Mouse (Mus musculus) intestine, embryonic 16.5 days (tissue): ENCODE data around the gene Senp1. TPM values are rescaled to one million over a fixed set of nuclear protein-coding genes. Genes with fewer than 3 reads are reported as not detected.

ENCODE experiments used
- ATAC-seq: fragments of 200-750 bp; cut with Nextera tagmentation; 2 replicates; pipeline ENCODE4 v1.8.0; 2017; ENCODE audit warnings: moderate TSS enrichment, moderate library complexity
- H3K27ac ChIP-seq: fragments of 300-500 bp; sonication (generic); 2 replicates; pipeline ENCODE4 v1.5.1; 2014; ENCODE audit warnings: mild to moderate bottlenecking, low read length
- H3K27me3 ChIP-seq: fragments of 300-500 bp; sonication (generic); replicated peaks from 2 replicates; pipeline ENCODE4 v1.6.1; 2014; ENCODE audit warnings: low read length, control low read depth, mixed read lengths; ENCODE audit not compliant: control insufficient read depth, insufficient read depth
- H3K36me3 ChIP-seq: fragments of 300-500 bp; sonication (generic); 2 replicates; pipeline ENCODE4 v1.6.1; 2014; ENCODE audit warnings: low read length, control low read depth; ENCODE audit not compliant: control insufficient read depth, insufficient read depth
- H3K4me1 ChIP-seq: fragments of 300-500 bp; sonication (generic); 2 replicates; pipeline ENCODE4 v1.6.1; 2014; ENCODE audit warnings: low read length, control low read depth, mixed read lengths; ENCODE audit not compliant: control insufficient read depth, insufficient read depth
- H3K4me2 ChIP-seq: fragments of 300-500 bp; sonication (generic); 2 replicates; pipeline ENCODE4 v1.6.1; 2014; ENCODE audit warnings: low read depth, low read length, control low read depth
- H3K4me3 ChIP-seq: fragments of 300-500 bp; sonication (generic); 2 replicates; pipeline ENCODE4 v1.5.1; 2014; ENCODE audit warnings: mild to moderate bottlenecking, low read length
- H3K9ac ChIP-seq: fragments of 300-500 bp; sonication (generic); 2 replicates; pipeline ENCODE4 v1.6.1; 2014; ENCODE audit warnings: low read depth, low read length
- H3K9me3 ChIP-seq: fragments of 300-500 bp; sonication (generic); 2 replicates; pipeline ENCODE4 v1.6.1; 2016; ENCODE audit warnings: low read length, control low read depth; ENCODE audit not compliant: control insufficient read depth
- WGBS: fragments of 180-500 bp; shearing (Covaris S2); extraction: QIAGEN DNeasy Blood & Tissue Kit; methylation state at CpG from one replicate; pipeline ENCODE4 v1.1.7; 2014; 5-methylcytosine and 5-hydroxymethylcytosine counted together
- polyA plus RNA-seq: library from polyadenylated mRNA; unstranded; fragments of >200 nt; fragmentation: Nextera tagmentation; extraction: Ambion mirVana; gene quantifications from 2 replicates; pipeline ENCODE4 v1.2.1, GENCODE M21; 2015

Senp1 gene
- polyA plus RNA-seq, 1 experiment from 2014 or later, result 20.2 TPM

GRCm38 (mm10) chr15:98039682-98040081 is 53.9 kb downstream of the Senp1 start:
- no peaks in the 10 kb centered on the region for H3K9me3 ChIP-seq
- H3K9ac ChIP-seq, result no peak overlapping the region
- no peak overlapping the region for H3K4me3 ChIP-seq
- 90% methylated on average over 10 of the region's 10 CpGs for WGBS
- no peak overlapping the region for H3K27ac ChIP-seq
- H3K4me2 ChIP-seq, result no peak overlapping the region
- no peaks in the 10 kb centered on the region for H3K4me1 ChIP-seq
- H3K36me3 ChIP-seq, result peaks cover 19% of the 10 kb centered on the region
- no peak for ATAC-seq
- no peaks in the 10 kb centered on the region for H3K27me3 ChIP-seq

GRCm38 (mm10) chr15:98036578-98036977 is 57.0 kb downstream of the Senp1 start:
- 95% methylated on average over 5 of the region's 5 CpGs for WGBS
- H3K36me3 ChIP-seq, result peaks cover 8% of the 10 kb centered on the region; the same call in 1 of the 2 replicates
- no peaks in the 10 kb centered on the region for H3K27me3 ChIP-seq
- H3K4me3 ChIP-seq, result no peak overlapping the region
- H3K27ac ChIP-seq, result no peak overlapping the region
- no peak for ATAC-seq
- no peaks in the 10 kb centered on the region for H3K4me1 ChIP-seq
- no peaks in the 10 kb centered on the region for H3K9me3 ChIP-seq
- no peak overlapping the region for H3K9ac ChIP-seq
- no peak overlapping the region for H3K4me2 ChIP-seq

GRCm38 (mm10) chr15:98035076-98035755 is 58.3 kb downstream of the Senp1 start:
- no peak overlapping the region for H3K4me2 ChIP-seq
- no peaks in the 10 kb centered on the region for H3K27me3 ChIP-seq
- WGBS, result 12% methylated on average over 2 of the region's 3 CpGs
- ATAC-seq, result no peak
- no peak overlapping the region for H3K27ac ChIP-seq
- H3K4me1 ChIP-seq, result no peaks in the 10 kb centered on the region
- H3K4me3 ChIP-seq, result no peak overlapping the region
- H3K36me3 ChIP-seq, result peaks cover 8% of the 10 kb centered on the region; the same call in 1 of the 2 replicates
- no peak overlapping the region for H3K9ac ChIP-seq
- H3K9me3 ChIP-seq, result no peaks in the 10 kb centered on the region

- H3K4me1 ChIP-seq, result no peaks in the 10 kb centered on the region
- H3K4me2 ChIP-seq, result no peak overlapping the region
- H3K4me3 ChIP-seq, result no peak overlapping the region
- no peak overlapping the region for H3K9ac ChIP-seq
- no peaks in the 10 kb centered on the region for H3K9me3 ChIP-seq
- 79% methylated on average over 9 of the region's 9 CpGs for WGBS
- H3K27ac ChIP-seq, result no peak overlapping the region
- no peaks in the 10 kb centered on the region for H3K27me3 ChIP-seq
- no peak for ATAC-seq
- H3K36me3 ChIP-seq, result peaks cover 8% of the 10 kb centered on the region; the same call in 1 of the 2 replicates
Measured at GRCm38 (mm10) chr15:98033233-98033748, 60.3 kb downstream of the Senp1 start.

- H3K4me3 ChIP-seq, result no peak overlapping the region
- H3K4me2 ChIP-seq, result no peak overlapping the region
- no peak overlapping the region for H3K9ac ChIP-seq
- no peak for ATAC-seq
- H3K4me1 ChIP-seq, result peaks cover 22% of the 10 kb centered on the region
- H3K27ac ChIP-seq, result no peak overlapping the region
- WGBS, result 76% methylated on average over 6 of the region's 6 CpGs
- H3K27me3 ChIP-seq, result no peaks in the 10 kb centered on the region
- H3K9me3 ChIP-seq, result no peaks in the 10 kb centered on the region
- H3K36me3 ChIP-seq, result no peaks in the 10 kb centered on the region
Measured at GRCm38 (mm10) chr15:98029798-98030197, 63.7 kb downstream of the Senp1 start.

GRCm38 (mm10) chr15:98026967-98027904 is 66.3 kb downstream of the Senp1 start:
- peak; percentile 49; the same call in 1 of the 2 replicates for ATAC-seq
- H3K4me1 ChIP-seq, result peaks cover 25% of the 10 kb centered on the region
- no peak overlapping the region for H3K27ac ChIP-seq
- H3K9ac ChIP-seq, result peak overlapping the region; percentile 39; the same call in 1 of the 2 replicates
- no peaks in the 10 kb centered on the region for H3K27me3 ChIP-seq
- 26% methylated on average over 12 of the region's 12 CpGs for WGBS
- no peak overlapping the region for H3K4me3 ChIP-seq
- no peaks in the 10 kb centered on the region for H3K9me3 ChIP-seq
- H3K4me2 ChIP-seq, result no peak overlapping the region
- no peaks in the 10 kb centered on the region for H3K36me3 ChIP-seq

- no peak overlapping the region for H3K4me3 ChIP-seq
- no peak overlapping the region for H3K27ac ChIP-seq
- H3K27me3 ChIP-seq, result no peaks in the 10 kb centered on the region
- H3K9ac ChIP-seq, result no peak overlapping the region
- H3K9me3 ChIP-seq, result no peaks in the 10 kb centered on the region
- peaks cover 27% of the 10 kb centered on the region for H3K4me1 ChIP-seq
- ATAC-seq, result no peak
- H3K36me3 ChIP-seq, result no peaks in the 10 kb centered on the region
- no peak overlapping the region for H3K4me2 ChIP-seq
- 54% methylated on average over 4 of the region's 4 CpGs for WGBS
Measured at GRCm38 (mm10) chr15:98025611-98026010, 67.9 kb downstream of the Senp1 start.

GRCm38 (mm10) chr15:98023137-98023536 is 70.4 kb downstream of the Senp1 start:
- no peak overlapping the region for H3K4me3 ChIP-seq
- no peak overlapping the region for H3K4me2 ChIP-seq
- H3K36me3 ChIP-seq, result no peaks in the 10 kb centered on the region
- no peaks in the 10 kb centered on the region for H3K9me3 ChIP-seq
- WGBS, result 30% methylated on average over 3 of the region's 3 CpGs
- no peaks in the 10 kb centered on the region for H3K27me3 ChIP-seq
- peaks cover 27% of the 10 kb centered on the region for H3K4me1 ChIP-seq
- peak; percentile 68; the same call in 1 of the 2 replicates for ATAC-seq
- H3K9ac ChIP-seq, result no peak overlapping the region
- no peak overlapping the region for H3K27ac ChIP-seq

- Histone ChIP-seq H3K4me3 (no peak overlapping the region), H3K9ac (no peak overlapping the region), H3K27me3 (no peaks in the 10 kb centered on the region), H3K4me1 (peaks cover 17% of the 10 kb centered on the region), H3K27ac (no peak overlapping the region), H3K9me3 (no peaks in the 10 kb centered on the region), H3K4me2 (no peak overlapping the region), H3K36me3 (no peaks in the 10 kb centered on the region)
- WGBS, result 13% methylated on average over 2 of the region's 2 CpGs
- no peak for ATAC-seq
Measured at GRCm38 (mm10) chr15:98021886-98022285, 71.7 kb downstream of the Senp1 start.
